Mouse (Mus musculus) ES-E14 (cell line): Measurements from ENCODE around the gene Nup54. TPM values are rescaled to one million over a fixed set of nuclear protein-coding genes. Genes with fewer than 3 reads are reported as not detected.

Experiments
- DNase-seq: peaks from one replicate; pipeline ENCODE4 v3.0.0-alpha.2; 2013; ENCODE audit warnings: low read depth, low spot score
- H3K27ac ChIP-seq: 2 replicates; pipeline ENCODE4 v1.5.1; 2012; ENCODE audit warnings: low read depth, mild to moderate bottlenecking, low read length, moderate library complexity, mixed read lengths; ENCODE audit not compliant: poor library complexity, insufficient read depth, severe bottlenecking
- H3K36me3 ChIP-seq: 2 replicates; pipeline ENCODE4 v1.6.1; 2012; ENCODE audit warnings: mild to moderate bottlenecking, low read length, moderate library complexity, mixed read lengths; ENCODE audit not compliant: control insufficient read depth, poor library complexity, insufficient read depth, severe bottlenecking
- H3K4me1 ChIP-seq, 2 experiments: fragments of 150-350 bp in 1 of 2; sonication (generic) in 1 of 2; 2 replicates each; pipeline ENCODE4 v1.6.1; 2012; ENCODE audit warnings: low read length in 2 of 2, mild to moderate bottlenecking in 1 of 2, mixed read lengths in 1 of 2; ENCODE audit not compliant: control insufficient read depth in 2 of 2, insufficient read depth in 2 of 2, poor library complexity in 1 of 2
- H3K4me3 ChIP-seq, 2 experiments: fragments of 150-350 bp in 1 of 2; sonication (generic) in 1 of 2; 2 replicates each; pipeline ENCODE4 v1.5.1; 2012; ENCODE audit warnings: low read length in 2 of 2, low read depth in 1 of 2, mild to moderate bottlenecking in 1 of 2, mixed read lengths in 1 of 2; ENCODE audit not compliant: insufficient read depth in 1 of 2, poor library complexity in 1 of 2, severe bottlenecking in 1 of 2
- H3K9ac ChIP-seq: 2 replicates; pipeline ENCODE4 v1.6.1; 2012; ENCODE audit warnings: low read depth, mild to moderate bottlenecking, low read length, mixed read lengths; ENCODE audit not compliant: poor library complexity, insufficient read depth, severe bottlenecking
- H3K9me3 ChIP-seq: fragments of 150-350 bp; sonication (generic); 2 replicates; pipeline ENCODE4 v1.6.1; 2012; ENCODE audit warnings: low read depth, mild to moderate bottlenecking, low read length; ENCODE audit not compliant: control insufficient read depth, insufficient read depth
- CHD2 ChIP-seq: IDR thresholded peaks from 2 replicates; pipeline ENCODE4 v1.6.1; 2014; ENCODE audit warnings: mild to moderate bottlenecking, low read depth, low read length, inconsistent platforms
- HCFC1 ChIP-seq: IDR thresholded peaks from 2 replicates; pipeline ENCODE4 v1.6.1; 2012; ENCODE audit warnings: low read length, inconsistent platforms, borderline replicate concordance; ENCODE audit not compliant: insufficient read depth
- MAFK ChIP-seq: IDR thresholded peaks from 2 replicates; pipeline ENCODE4 v1.6.1; 2014; ENCODE audit warnings: mild to moderate bottlenecking, low read depth, low read length, inconsistent platforms; ENCODE audit not compliant: insufficient read depth
- ZC3H11A ChIP-seq: IDR thresholded peaks from 2 replicates; pipeline ENCODE4 v1.6.1; 2012; ENCODE audit warnings: low read depth, mild to moderate bottlenecking, inconsistent platforms, low read length, borderline replicate concordance
- ZNF384 ChIP-seq: IDR thresholded peaks from 2 replicates; pipeline ENCODE4 v1.6.1; 2012; ENCODE audit warnings: low read depth, low read length, inconsistent platforms
- in situ Hi-C, 2 experiments: fragments of 600-800 bp; cut with MboI; formaldehyde crosslinking; loops; one replicate each; pipeline ENCODE4 v1.15.1; 2025; ENCODE audit warnings: low sequenced_read_pairs in 2 of 2, inconsistent platforms in 1 of 2; ENCODE audit not compliant: unreplicated experiment in 2 of 2
- total RNA-seq: library from RNA; depleted of rRNA; stranded (reverse); fragments of 300-350 nt; gene quantifications from 2 replicates; pipeline ENCODE4 v1.2.3, GENCODE M21; 2012

Nup54 gene
- total RNA-seq, 1 experiment, result 62.2 TPM

- TF ChIP-seq MAFK, result no peak
- no peak for TF ChIP-seq CHD2
- TF ChIP-seq HCFC1, result no peak
- no peak for TF ChIP-seq ZC3H11A
- TF ChIP-seq ZNF384, result no peak
- no peak for DNase-seq
- in situ Hi-C loops, result no loop called here
- Histone ChIP-seq H3K9ac (no peak overlapping the region), H3K4me1 (peaks cover 0 to 3% of the 10 kb centered on the region in 2 experiments; a peak in 2 of 4 replicates), H3K27ac (no peak overlapping the region), H3K9me3 (no peaks in the 10 kb centered on the region), H3K4me3 (no peak overlapping the region), H3K36me3 (no peaks in the 10 kb centered on the region)
Observed at GRCm38 (mm10) chr5:92403562-92404399, 31.2 kb downstream of the Nup54 start.

GRCm38 (mm10) chr5:92402816-92403215 is 32.2 kb downstream of the Nup54 start:
- H3K9ac ChIP-seq, result no peak overlapping the region
- peak overlapping the region in 1 of 2 experiments; percentile 38; a peak in 1 of 4 replicates for H3K4me3 ChIP-seq
- DNase-seq, result no peak
- H3K4me1 ChIP-seq, result peaks cover 0 to 6% of the 10 kb centered on the region in 2 experiments; a peak in 2 of 4 replicates
- in situ Hi-C loops, result no loop called here
- no peak overlapping the region for H3K27ac ChIP-seq
- no peaks in the 10 kb centered on the region for H3K9me3 ChIP-seq
- TF ChIP-seq ZNF384 (no peak), CHD2 (no peak)
- no peaks in the 10 kb centered on the region for H3K36me3 ChIP-seq

DNA sequence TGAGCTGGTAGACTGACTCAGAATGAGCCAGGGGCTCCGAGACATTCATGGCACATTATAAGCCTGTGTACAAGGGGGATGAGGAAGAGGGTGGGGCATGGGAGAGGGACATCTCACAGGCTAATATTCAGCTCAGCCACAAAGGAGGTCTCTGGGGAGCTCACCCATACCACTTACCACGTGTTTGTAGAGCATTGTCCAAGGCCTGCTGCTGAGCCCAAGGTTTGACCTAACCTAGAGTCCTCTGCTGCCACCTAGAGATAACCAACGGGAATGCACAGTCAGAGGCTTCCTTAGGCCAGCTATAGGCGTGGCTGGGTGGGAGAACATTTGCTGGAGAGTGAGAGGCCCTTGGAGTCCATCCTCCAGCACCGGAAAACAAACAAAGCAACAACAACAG is 36.9 kb downstream of the Nup54 start:
- no peak for TF ChIP-seq CHD2
- peak; percentile 62; the same call in 1 of the 2 replicates for TF ChIP-seq ZC3H11A
- Histone ChIP-seq H3K9ac (peak overlapping the region; percentile 14; the same call in 1 of the 2 replicates), H3K4me3 (no peak overlapping the region), H3K4me1 (peaks cover 0 to 4% of the 10 kb centered on the region in 2 experiments; a peak in 2 of 4 replicates), H3K27ac (no peak overlapping the region), H3K9me3 (no peaks in the 10 kb centered on the region), H3K36me3 (no peaks in the 10 kb centered on the region)
- DNase-seq, result peak; percentile 86
- in situ Hi-C loops, result no loop called here

DNA sequence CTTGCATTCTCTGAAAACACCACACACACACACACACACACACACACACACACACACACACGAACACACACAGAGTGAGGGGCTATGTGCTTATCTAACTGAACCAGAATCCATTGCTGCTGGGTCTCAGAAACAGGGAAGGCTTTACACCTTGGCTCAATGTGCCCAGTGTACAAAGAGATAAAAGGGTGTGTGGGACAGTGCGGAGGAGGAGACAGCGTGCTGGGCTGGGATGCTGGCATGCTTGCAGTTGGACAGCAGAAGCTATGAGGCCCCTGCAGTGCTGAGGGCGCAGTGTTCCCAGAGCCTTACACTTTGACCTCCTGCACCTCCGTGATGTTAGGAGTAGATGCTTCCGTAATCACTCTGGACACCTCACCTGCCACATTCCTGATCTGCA is 38.5 kb downstream of the Nup54 start:
- TF ChIP-seq HCFC1 (no peak), ZC3H11A (no peak), CHD2 (no peak), MAFK (no peak), ZNF384 (no peak)
- Histone ChIP-seq H3K9me3 (no peaks in the 10 kb centered on the region), H3K4me3 (no peak overlapping the region), H3K9ac (no peak overlapping the region), H3K36me3 (no peaks in the 10 kb centered on the region), H3K27ac (no peak overlapping the region), H3K4me1 (peaks cover 0 to 7% of the 10 kb centered on the region in 2 experiments; a peak in 1 of 4 replicates)
- no peak for DNase-seq
- in situ Hi-C loops, result no loop called here

GRCm38 (mm10) chr5:92395764-92396163 is 39.3 kb downstream of the Nup54 start:
- Histone ChIP-seq H3K4me3 (no peak overlapping the region), H3K4me1 (peaks cover 0 to 7% of the 10 kb centered on the region in 2 experiments; a peak in 1 of 4 replicates), H3K9me3 (no peaks in the 10 kb centered on the region), H3K36me3 (no peaks in the 10 kb centered on the region), H3K27ac (no peak overlapping the region), H3K9ac (no peak overlapping the region)
- TF ChIP-seq ZC3H11A, result no peak
- no peak for TF ChIP-seq CHD2
- TF ChIP-seq HCFC1, result no peak
- no peak for TF ChIP-seq MAFK
- no peak for TF ChIP-seq ZNF384
- in situ Hi-C loops, result no loop called here
- no peak for DNase-seq
